Mouse (Mus musculus): ENCODE results near the gene Pax5. TPM values are rescaled to one million over a fixed set of nuclear protein-coding genes. Genes with fewer than 3 reads are reported as not detected.
"Not testable (repeated sequence)": the region's sequence is repeated elsewhere in the genome, so short reads cannot be mapped to it uniquely, and the experiment has no call there.

The Pax5 gene
- total RNA-seq (2014; fragmentation: Nextera tagmentation) (not detected in 2 replicates), total RNA-seq (2017) (not detected in 2 replicates)

GRCm38 (mm10) chr4:44709740-44710700 is at the start of gene Pax5:
Gene Pax5, minus strand, starts transcription at chr4:44710487.
- no peak for ATAC-seq (replicated peaks; ENCODE audit: poor library complexity, severe bottlenecking)

- not testable (repeated sequence) for ATAC-seq (replicated peaks; ENCODE audit: poor library complexity, severe bottlenecking)
These were observed 46.8 kb upstream of the Pax5 start for GRCm38 (mm10) chr4:44757131-44757530.

GRCm38 (mm10) chr4:44756134-44756951 is 46.1 kb upstream of the Pax5 start:
- peak; percentile 96 for ATAC-seq (replicated peaks; ENCODE audit: poor library complexity, severe bottlenecking)

GRCm38 (mm10) chr4:44755553-44756133 is 45.4 kb upstream of the Pax5 start, which contains the start of gene Zcchc7:
Gene Zcchc7, plus strand, starts transcription at chr4:44755877.
- ATAC-seq (replicated peaks; ENCODE audit: poor library complexity, severe bottlenecking), result no peak; the same call in 1 of the 2 replicates

- ATAC-seq (replicated peaks; ENCODE audit: poor library complexity, severe bottlenecking), result no peak
These were observed 30.2 kb upstream of the Pax5 start for GRCm38 (mm10) chr4:44740471-44740870.

- no peak for ATAC-seq (replicated peaks; ENCODE audit: poor library complexity, severe bottlenecking)
These were observed 10.9 kb upstream of the Pax5 start for GRCm38 (mm10) chr4:44721237-44721636.

- no peak for ATAC-seq (replicated peaks; ENCODE audit: poor library complexity, severe bottlenecking)
These were observed 9.8 kb upstream of the Pax5 start for GRCm38 (mm10) chr4:44720046-44720445.

GRCm38 (mm10) chr4:44717676-44718075 is 7.4 kb upstream of the Pax5 start:
- ATAC-seq (replicated peaks; ENCODE audit: poor library complexity, severe bottlenecking), result no peak

GRCm38 (mm10) chr4:44716391-44716790 is 6.1 kb upstream of the Pax5 start:
- ATAC-seq (replicated peaks; ENCODE audit: poor library complexity, severe bottlenecking), result no peak

GRCm38 (mm10) chr4:44715621-44716160 is 5.4 kb upstream of the Pax5 start:
- ATAC-seq (replicated peaks; ENCODE audit: poor library complexity, severe bottlenecking), result no peak

- ATAC-seq (replicated peaks; ENCODE audit: poor library complexity, severe bottlenecking), result no peak
These were observed 3.9 kb upstream of the Pax5 start for GRCm38 (mm10) chr4:44714111-44714621.

GRCm38 (mm10) chr4:44713554-44714051 is 3.3 kb upstream of the Pax5 start:
- ATAC-seq (replicated peaks; ENCODE audit: poor library complexity, severe bottlenecking), result no peak

GRCm38 (mm10) chr4:44712786-44713553 is 2.7 kb upstream of the Pax5 start:
- peak; percentile 25; the same call in 1 of the 2 replicates for ATAC-seq (replicated peaks; ENCODE audit: poor library complexity, severe bottlenecking)

- no peak for ATAC-seq (replicated peaks; ENCODE audit: poor library complexity, severe bottlenecking)
These were observed 1.9 kb upstream of the Pax5 start for GRCm38 (mm10) chr4:44712051-44712700.

- no peak for ATAC-seq (replicated peaks; ENCODE audit: poor library complexity, severe bottlenecking)
These were observed 1.0 kb upstream of the Pax5 start for GRCm38 (mm10) chr4:44711136-44711900.

GRCm38 (mm10) chr4:44710701-44711097 is 412 bp upstream of the Pax5 start:
- 0 out of 2 replicates have a peak, but pooled peaks have one; percentile 17 for ATAC-seq (replicated peaks; ENCODE audit: poor library complexity, severe bottlenecking)

- no peak for ATAC-seq (replicated peaks; ENCODE audit: poor library complexity, severe bottlenecking)
These were observed 1.1 kb downstream of the Pax5 start for GRCm38 (mm10) chr4:44709091-44709695.
